Mouse (Mus musculus) G1E (cell line): ENCODE data around the gene Snrnp40. TPM values are rescaled to one million over a fixed set of nuclear protein-coding genes. Genes with fewer than 3 reads are reported as not detected.

ENCODE experiments used
- ATAC-seq: 2 replicates; pipeline ENCODE4 v1.8.0; 2016; ENCODE audit warnings: mild to moderate bottlenecking; ENCODE audit not compliant: insufficient number of reproducible peaks, poor library complexity, low FRiP score, severe bottlenecking; ENCODE audit errors: extremely low read depth
- DNase-seq: peaks from one replicate; pipeline ENCODE4 v3.0.0; 2012; ENCODE audit warnings: low spot score
- H3K27me3 ChIP-seq: 2 replicates; pipeline ENCODE4 v1.6.1; 2012; ENCODE audit warnings: mild to moderate bottlenecking, low read length, inconsistent platforms; ENCODE audit not compliant: insufficient read depth
- H3K36me3 ChIP-seq: replicated peaks from 2 replicates; pipeline ENCODE3; 2012; ENCODE audit warnings: mild to moderate bottlenecking, inconsistent platforms
- H3K4me1 ChIP-seq: 2 replicates; pipeline ENCODE4 v1.6.1; 2012; ENCODE audit warnings: low read depth, low read length, inconsistent platforms, mixed read lengths; ENCODE audit not compliant: insufficient read depth
- H3K4me3 ChIP-seq: 2 replicates; pipeline ENCODE4 v1.5.1; 2012; ENCODE audit warnings: low read depth, mild to moderate bottlenecking, inconsistent platforms, low read length, moderate library complexity, mixed read lengths
- H3K9me3 ChIP-seq: replicated peaks from 2 replicates; pipeline ENCODE4 v1.6.1; 2012; ENCODE audit warnings: inconsistent platforms
- CTCF ChIP-seq: IDR thresholded peaks from 2 replicates; pipeline ENCODE4 v1.5.1; 2012; ENCODE audit warnings: low read depth, low read length, inconsistent platforms, mixed read lengths
- GATA1 ChIP-seq: IDR thresholded peaks from 2 replicates; pipeline ENCODE4 v1.6.1; 2012; ENCODE audit warnings: borderline replicate concordance, low read length, inconsistent platforms, mixed read lengths
- GATA2 ChIP-seq: IDR thresholded peaks from 2 replicates; pipeline ENCODE4 v1.6.1; 2012; ENCODE audit warnings: low read depth, low read length, inconsistent platforms, borderline replicate concordance
- POLR2AphosphoS5 ChIP-seq: IDR thresholded peaks from 2 replicates; pipeline ENCODE4 v1.6.1; 2012; ENCODE audit warnings: low read depth, low read length, inconsistent platforms; ENCODE audit not compliant: insufficient replicate concordance
- TAL1 ChIP-seq: conservative IDR thresholded peaks from 2 replicates; pipeline ENCODE4 v1.6.1; 2012; ENCODE audit warnings: low read depth, low read length, inconsistent platforms, mixed read lengths
- polyA plus RNA-seq: library from polyadenylated mRNA; stranded (reverse); fragments of >175 nt; gene quantifications from 2 replicates; pipeline ENCODE4 v1.2.3, GENCODE M21; 2012
- total RNA-seq, 2 experiments: library from RNA; stranded (forward) in 1 of 2; stranded (reverse) in 1 of 2; fragments of 200-1000 nt in 1 of 2; fragments of >200 nt in 1 of 2; fragmentation: Nextera tagmentation in 1 of 2; gene quantifications; 2 replicates each; pipeline ENCODE4 v1.2.3; 2014 to 2017

Gene Snrnp40
- total and polyA plus RNA-seq, 3 experiments: 41.5 to 91.2 (median 73.2) TPM

GRCm38 (mm10) chr4:130391265-130391664, 31.3 kb downstream of the Snrnp40 start:
- no peak for ATAC-seq
- no peaks in the 10 kb centered on the region for H3K9me3 ChIP-seq
- no peak for DNase-seq
- H3K36me3 ChIP-seq: peaks cover 57% of the 10 kb centered on the region
- H3K4me3 ChIP-seq: no peak overlapping the region
- H3K27me3 ChIP-seq: no peaks in the 10 kb centered on the region
- H3K4me1 ChIP-seq: no peaks in the 10 kb centered on the region
- TF ChIP-seq POLR2AphosphoS5 (no peak), CTCF (no peak), TAL1 (no peak), GATA1 (no peak), GATA2 (no peak)

Other genes with a start within 250 kb of the Snrnp40 start
- gene Hcrtr1, start 220.8 kb upstream of the Snrnp40 start, total RNA-seq (2014; fragmentation: Nextera tagmentation): not detected in 2 replicates
- not detected in 2 replicates for gene Hcrtr1, start 220.8 kb upstream of the Snrnp40 start, total RNA-seq (2017)
- not detected in 2 replicates for gene Hcrtr1, start 220.8 kb upstream of the Snrnp40 start, polyA plus RNA-seq
- 3.2 TPM in 1 of 2 replicates, not detected in the other for gene Tinagl1, start 185.0 kb upstream of the Snrnp40 start, total RNA-seq (2014; fragmentation: Nextera tagmentation)
- 0.06 and 0.38 TPM in 2 replicates for gene Tinagl1, start 185.0 kb upstream of the Snrnp40 start, total RNA-seq (2017)
- 0.08 and 0.13 TPM in 2 replicates for gene Tinagl1, start 185.0 kb upstream of the Snrnp40 start, polyA plus RNA-seq
- gene Gm853, start 137.7 kb upstream of the Snrnp40 start, total RNA-seq (2014; fragmentation: Nextera tagmentation): not detected in 2 replicates
- 0.05 TPM in 1 of 2 replicates, not detected in the other for gene Gm853, start 137.7 kb upstream of the Snrnp40 start, total RNA-seq (2017)
- not detected in 2 replicates for gene Gm853, start 137.7 kb upstream of the Snrnp40 start, polyA plus RNA-seq
- gene Serinc2, start 80.9 kb upstream of the Snrnp40 start, total RNA-seq (2014; fragmentation: Nextera tagmentation): not detected in 2 replicates
- gene Serinc2, start 80.9 kb upstream of the Snrnp40 start, total RNA-seq (2017): not detected in 2 replicates
- not detected in 2 replicates for gene Serinc2, start 80.9 kb upstream of the Snrnp40 start, polyA plus RNA-seq
- not detected in 2 replicates for gene Fabp3, start 51.5 kb upstream of the Snrnp40 start, total RNA-seq (2014; fragmentation: Nextera tagmentation)
- not detected in 2 replicates for gene Fabp3, start 51.5 kb upstream of the Snrnp40 start, total RNA-seq (2017)
- gene Fabp3, start 51.5 kb upstream of the Snrnp40 start, polyA plus RNA-seq: not detected in 2 replicates
- not detected in 2 replicates for gene Gm10570, start 51.5 kb upstream of the Snrnp40 start, total RNA-seq (2014; fragmentation: Nextera tagmentation)
- gene Gm10570, start 51.5 kb upstream of the Snrnp40 start, total RNA-seq (2017): not detected in 2 replicates
- gene Gm10570, start 51.5 kb upstream of the Snrnp40 start, polyA plus RNA-seq: not detected in 2 replicates
- gene Zcchc17, start 189 bp upstream of the Snrnp40 start, total RNA-seq (2014; fragmentation: Nextera tagmentation): 16.7 and 25.6 TPM in 2 replicates
- 52.6 and 69.1 TPM in 2 replicates for gene Zcchc17, start 189 bp upstream of the Snrnp40 start, total RNA-seq (2017)
- gene Zcchc17, start 189 bp upstream of the Snrnp40 start, polyA plus RNA-seq: 13.6 and 33.9 TPM in 2 replicates
- not detected in 2 replicates for gene Nkain1, start 214.0 kb downstream of the Snrnp40 start, total RNA-seq (2014; fragmentation: Nextera tagmentation)
- gene Nkain1, start 214.0 kb downstream of the Snrnp40 start, total RNA-seq (2017): not detected in 2 replicates
- gene Nkain1, start 214.0 kb downstream of the Snrnp40 start, polyA plus RNA-seq: not detected in 2 replicates